Comparison of ENCODE assay signal across 8 mouse cellular contexts in the genomic region with DNA sequence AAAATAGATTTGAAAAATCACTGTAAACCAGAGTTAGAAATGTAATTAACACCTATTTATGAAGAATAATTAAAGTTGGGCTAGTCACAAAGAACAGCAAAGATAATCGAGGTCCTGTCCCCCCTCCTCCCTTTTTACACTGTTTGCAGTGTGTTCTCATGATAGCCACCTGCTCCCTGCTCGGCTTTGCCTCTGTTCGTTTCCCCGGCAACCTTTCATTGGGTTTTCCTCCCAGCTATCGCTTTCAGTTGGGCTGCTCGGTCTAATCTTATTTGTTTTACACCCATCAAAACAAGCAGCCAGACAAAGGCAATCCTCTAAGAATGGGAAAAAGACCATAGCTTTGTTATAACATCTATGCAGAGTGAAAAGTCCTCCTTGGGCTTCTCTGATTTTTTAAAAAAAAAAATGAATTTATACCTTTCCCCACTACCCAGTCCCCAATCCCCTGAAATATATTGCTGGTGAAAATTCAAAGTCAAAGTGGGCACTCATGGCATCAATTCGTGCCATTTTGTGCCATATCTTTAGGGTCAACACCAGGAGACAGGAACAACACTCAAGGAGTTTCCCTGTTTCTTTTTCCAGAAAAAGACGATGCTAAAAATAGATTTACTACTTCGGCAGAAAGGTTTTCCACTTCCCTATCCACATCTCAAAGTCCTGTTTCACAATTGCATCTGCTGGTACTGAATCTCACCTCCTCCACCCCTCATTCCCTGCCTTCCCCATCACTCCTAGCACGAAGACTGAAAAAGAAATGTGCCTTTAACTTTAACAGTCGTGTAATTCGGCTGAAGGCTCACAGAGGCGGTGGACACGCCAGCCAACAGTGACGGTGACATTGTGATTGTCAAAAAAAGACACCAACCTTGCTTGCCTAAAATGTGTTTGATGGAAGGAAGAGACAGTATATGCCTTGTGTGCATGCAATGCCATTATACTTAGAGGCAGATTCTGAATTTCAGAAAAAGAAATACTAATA.
A peak's percentile ranks its signal among the peaks of the same experiment; 100 is the strongest.
DNase-seq lines count a peak whose midpoint lies in the region; ATAC-seq and TF ChIP-seq lines count a peak whose summit lies in the region.

No protein-coding gene starts in this region.

- no peak overlapping the region for H3K27ac ChIP-seq in heart, embryonic 15.5 days
- H3K27ac ChIP-seq in limb, embryonic 14.5 days (replicated peaks; ENCODE audit: low read depth, low read length): no peak overlapping the region
- H3K27ac ChIP-seq in stomach, postnatal 0 days (replicated peaks): no peak overlapping the region

- DNase-seq in heart, postnatal 36 days: no peak
- DNase-seq in cerebellum, adult 8-10 months: peak; percentile 51
- DNase-seq in forelimb bud, embryonic 11.5 days (ENCODE audit: low read depth, low spot score): peak; percentile 11
- no peak for DNase-seq in limb, embryonic 14.5 days (ENCODE audit: low spot score)
- DNase-seq in stomach, postnatal 0 days (ENCODE audit: low spot score): no peak
- DNase-seq in adrenal gland, adult 2 months: no peak
- DNase-seq in heart, postnatal 10 days: no peak

- no peak for TF ChIP-seq POLR2A in limb, embryonic 14.5 days (IDR thresholded peaks at IDR 0.05; ENCODE audit: borderline replicate concordance, extremely low read depth, insufficient read depth, insufficient read length)

- no peak for TF ChIP-seq EP300 in stomach, postnatal 0 days (optimal IDR thresholded peaks at IDR 0.05)

- H3K4me1 ChIP-seq in heart, embryonic 15.5 days (replicated peaks): peaks cover 9% of the 10 kb centered on the region
- peaks cover 17% of the 10 kb centered on the region; the same call in 1 of the 2 replicates for H3K4me1 ChIP-seq in limb, embryonic 14.5 days (ENCODE audit: control insufficient read depth, insufficient read depth, low read length)
- no peaks in the 10 kb centered on the region for H3K4me1 ChIP-seq in stomach, postnatal 0 days (replicated peaks; ENCODE audit: control insufficient read depth, insufficient read depth)

- H3K4me3 ChIP-seq in heart, embryonic 15.5 days: peak overlapping the region; percentile 18
- H3K4me3 ChIP-seq in limb, embryonic 14.5 days (replicated peaks; ENCODE audit: low read length): no peak overlapping the region; the same call in 1 of the 2 replicates
- H3K4me3 ChIP-seq in stomach, postnatal 0 days (ENCODE audit: low read depth, low read length): no peak overlapping the region

- H3K9ac ChIP-seq in heart, embryonic 15.5 days: no peak overlapping the region
- no peak overlapping the region for H3K9ac ChIP-seq in limb, embryonic 14.5 days (ENCODE audit: low read depth, low read length, severe bottlenecking)
- no peak overlapping the region for H3K9ac ChIP-seq in stomach, postnatal 0 days (ENCODE audit: low read length)

- H3K27me3 ChIP-seq in heart, embryonic 15.5 days: no peaks in the 10 kb centered on the region
- no peaks in the 10 kb centered on the region for H3K27me3 ChIP-seq in limb, embryonic 14.5 days (ENCODE audit: control insufficient read depth, insufficient read depth, low read length)
- no peaks in the 10 kb centered on the region for H3K27me3 ChIP-seq in stomach, postnatal 0 days (ENCODE audit: control insufficient read depth, insufficient read depth, low read length)

- TF ChIP-seq CTCF in stomach, postnatal 0 days (IDR thresholded peaks at IDR 0.05; ENCODE audit: low read depth): no peak

- H3K9me3 ChIP-seq in heart, embryonic 15.5 days (replicated peaks): no peaks in the 10 kb centered on the region
- H3K9me3 ChIP-seq in limb, embryonic 14.5 days (ENCODE audit: control insufficient read depth, low read length): no peaks in the 10 kb centered on the region
- H3K9me3 ChIP-seq in stomach, postnatal 0 days (ENCODE audit: control insufficient read depth, low read length): no peaks in the 10 kb centered on the region

- H3K36me3 ChIP-seq in heart, embryonic 15.5 days: no peaks in the 10 kb centered on the region
- no peaks in the 10 kb centered on the region for H3K36me3 ChIP-seq in limb, embryonic 14.5 days (ENCODE audit: control insufficient read depth, insufficient read depth, low read length)
- H3K36me3 ChIP-seq in stomach, postnatal 0 days (ENCODE audit: control insufficient read depth, insufficient read depth, low read length): no peaks in the 10 kb centered on the region

- H3K4me2 ChIP-seq in heart, embryonic 15.5 days: peak overlapping the region; percentile 52
- H3K4me2 ChIP-seq in limb, embryonic 14.5 days (replicated peaks; ENCODE audit: low read depth, low read length, severe bottlenecking): peak overlapping the region; percentile 30
- 0 out of 2 replicates have a peak overlapping the region, but pooled peaks have one; percentile 3 for H3K4me2 ChIP-seq in stomach, postnatal 0 days (replicated peaks; ENCODE audit: low read depth)

- intact Hi-C loops in heart, postnatal 36 days (cut with DNase I): no loop called here
- intact Hi-C loops in heart, postnatal 10 days (cut with DNase I): no loop called here

- WGBS in heart, embryonic 15.5 days: 13% methylated on average over 15 of the region's 15 CpGs
- 17% methylated on average over 15 of the region's 15 CpGs for WGBS in limb, embryonic 14.5 days
- WGBS in stomach, postnatal 0 days: 24% methylated on average over 15 of the region's 15 CpGs

- no peak for ATAC-seq in heart, embryonic 15.5 days (replicated peaks; ENCODE audit: insufficient number of reproducible peaks, insufficient read depth, low FRiP score, low read depth)
- ATAC-seq in limb, embryonic 14.5 days (ENCODE audit: low FRiP score, low read depth): no peak
- no peak for ATAC-seq in stomach, postnatal 0 days (ENCODE audit: low FRiP score, low TSS enrichment)

Comparison
In these comparisons a context has a peak if more than half of its experiments do, and no peak if none do; other contexts are left out.
1. DNase-seq: peak in cerebellum, adult 8-10 months (single experiment) and forelimb bud, embryonic 11.5 days (single experiment); none in heart, postnatal 36 days (0 of 2), limb, embryonic 14.5 days (single experiment), stomach, postnatal 0 days (single experiment), adrenal gland, adult 2 months (single experiment) and heart, postnatal 10 days (0 of 2).
2. Peak in every context shown above with its lines, with median percentiles within 50 percentile points of each other: H3K4me2 ChIP-seq.